Mouse (Mus musculus) left cerebral cortex, postnatal 36 days (tissue): ENCODE measurements around the gene Syt9. TPM values are rescaled to one million over a fixed set of nuclear protein-coding genes. Genes with fewer than 3 reads are reported as not detected.

ENCODE experiments used
- DNase-seq, 2 experiments: peaks; one replicate each; pipeline ENCODE4 v3.0.0; 2021 to 2022; ENCODE audit warnings: low spot score in 2 of 2, mixed read lengths in 1 of 2
- intact Hi-C: fragments of 180-260 bp; cut with DNase I; formaldehyde crosslinking; loops from one replicate; pipeline ENCODE4 v1.15.1; 2025
- total RNA-seq, 2 experiments: library from RNA; stranded (reverse); gene quantifications; 2 replicates each; pipeline ENCODE4 v1.2.3; 2021

Gene Syt9
- total RNA-seq, 2 experiments from 2014 or later, result 7.4 to 10.2 TPM

DNA sequence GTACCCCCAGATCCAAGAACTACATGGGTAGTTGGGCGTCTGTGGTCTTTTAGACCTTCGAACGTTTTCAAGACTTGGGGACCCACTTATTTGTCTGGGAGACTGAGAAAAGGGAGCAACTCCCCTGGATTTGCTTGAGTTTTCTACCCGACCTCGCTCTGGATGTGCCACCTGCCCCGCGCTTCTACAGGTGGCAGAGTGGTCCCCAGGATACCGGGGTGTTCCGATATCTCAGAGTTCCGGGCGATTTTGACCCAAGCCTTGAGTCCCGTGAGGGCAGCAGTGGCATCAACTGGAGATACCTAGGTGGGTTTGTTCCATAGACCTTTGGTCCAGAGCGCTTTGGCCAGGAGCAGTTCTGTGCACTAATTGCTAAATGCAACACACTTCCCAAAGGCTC lies 224.9 kb downstream of the Syt9 start:
- intact Hi-C loops, result no loop called here
- DNase-seq, result no peak

DNA sequence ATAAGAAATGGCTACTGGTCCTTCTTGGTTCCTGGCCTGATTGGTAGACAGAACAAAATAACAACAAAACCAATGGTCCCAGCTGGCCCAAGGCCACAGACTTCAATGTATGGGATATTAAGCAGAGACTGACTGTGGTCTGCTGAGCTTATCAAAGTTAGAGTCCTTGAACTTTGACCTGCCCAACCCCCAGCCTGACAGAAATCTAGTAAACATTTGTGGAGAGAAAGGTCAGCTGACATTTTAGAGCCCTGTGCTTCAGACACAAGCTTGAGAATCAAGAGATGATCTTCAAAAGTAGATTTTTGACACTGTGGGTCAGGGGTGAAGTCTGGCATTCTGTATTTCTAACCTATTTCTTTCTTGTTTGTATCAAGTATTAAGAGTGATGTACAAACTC lies 226.2 kb downstream of the Syt9 start:
- no peak for DNase-seq
- intact Hi-C loops, result no loop called here

DNA sequence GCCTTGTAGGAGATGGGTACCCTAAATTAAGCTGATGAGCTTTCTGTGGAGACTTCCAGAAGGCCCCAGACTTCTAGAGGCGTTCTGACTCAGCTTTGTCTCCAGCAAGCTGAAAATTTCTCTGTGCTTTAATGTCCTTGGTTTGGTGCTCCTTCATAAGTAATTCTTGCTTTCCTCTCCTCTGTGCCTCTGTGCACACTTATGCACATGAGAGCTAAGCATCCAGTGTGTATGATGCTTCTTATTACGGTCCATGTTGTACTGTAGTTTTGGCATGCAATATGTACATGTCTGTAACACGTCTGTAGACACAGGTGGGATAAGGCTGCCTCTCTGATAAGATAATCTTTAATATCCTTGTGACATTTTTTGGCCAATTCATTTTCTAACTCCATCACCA lies 227.4 kb downstream of the Syt9 start:
- intact Hi-C loops, result no loop called here
- DNase-seq, result no peak

Other genes with a start within 250 kb of the Syt9 start
- not detected for gene Olfr715, start 239.6 kb upstream of the Syt9 start, total RNA-seq
- gene Olfr716, start 232.4 kb upstream of the Syt9 start, total RNA-seq, result not detected
- gene Nlrp14, start 203.7 kb upstream of the Syt9 start, total RNA-seq, result not detected
- not detected for gene Rbmxl2, start 161.3 kb upstream of the Syt9 start, total RNA-seq
- gene Olfml1, start 196.7 kb downstream of the Syt9 start, total RNA-seq, result 10 to 100 TPM in 1 of 2 experiments, 1 to 10 TPM in 1; 9.2 to 11.2 TPM
- gene Ppfibp2, start 224.5 kb downstream of the Syt9 start, total RNA-seq, result 1 to 10 TPM; 5.2 to 7.0 TPM